Mouse (Mus musculus) heart, embryonic 16.5 days (tissue): Measurements from ENCODE around the gene Utp15. TPM values are rescaled to one million over a fixed set of nuclear protein-coding genes. Genes with fewer than 3 reads are reported as not detected.

Experiments
- ATAC-seq: fragments of 200-750 bp; cut with Nextera tagmentation; replicated peaks from 2 replicates; pipeline ENCODE4 v1.8.0; 2017; ENCODE audit warnings: moderate number of reproducible peaks; ENCODE audit not compliant: insufficient read depth, low FRiP score; ENCODE audit errors: extremely low read depth
- H3K27ac ChIP-seq: fragments of 300-500 bp; sonication (generic); 2 replicates; pipeline ENCODE4 v1.5.1; 2014; ENCODE audit warnings: mild to moderate bottlenecking, low read length, control low read depth, moderate library complexity
- H3K27me3 ChIP-seq: fragments of 300-500 bp; sonication (generic); 2 replicates; pipeline ENCODE4 v1.6.1; 2014; ENCODE audit warnings: low read length, mixed read lengths; ENCODE audit not compliant: control insufficient read depth, insufficient read depth
- H3K36me3 ChIP-seq: fragments of 300-500 bp; sonication (generic); 2 replicates; pipeline ENCODE4 v1.6.1; 2014; ENCODE audit not compliant: control insufficient read depth, insufficient read depth
- H3K4me1 ChIP-seq: fragments of 300-500 bp; sonication (generic); 2 replicates; pipeline ENCODE4 v1.6.1; 2014; ENCODE audit warnings: low read length, mixed read lengths; ENCODE audit not compliant: control insufficient read depth, insufficient read depth
- H3K4me2 ChIP-seq: fragments of 300-500 bp; sonication (generic); 2 replicates; pipeline ENCODE4 v1.6.1; 2014; ENCODE audit warnings: low read depth, mild to moderate bottlenecking, control low read depth, low read length
- H3K4me3 ChIP-seq: fragments of 300-500 bp; sonication (generic); 2 replicates; pipeline ENCODE4 v1.5.1; 2014; ENCODE audit warnings: mild to moderate bottlenecking, control low read depth, low read length
- H3K9ac ChIP-seq: fragments of 300-500 bp; sonication (generic); 2 replicates; pipeline ENCODE4 v1.6.1; 2014; ENCODE audit warnings: low read length, control low read depth
- H3K9me3 ChIP-seq: fragments of 300-500 bp; sonication (generic); replicated peaks from 2 replicates; pipeline ENCODE4 v1.6.1; 2016; ENCODE audit warnings: low read length; ENCODE audit not compliant: control insufficient read depth
- WGBS: fragments of 180-500 bp; shearing (Covaris S2); extraction: QIAGEN DNeasy Blood & Tissue Kit; methylation state at CpG from one replicate; pipeline ENCODE4 v1.1.7; 2014; 5-methylcytosine and 5-hydroxymethylcytosine counted together
- polyA plus RNA-seq: library from polyadenylated mRNA; unstranded; fragments of >200 nt; fragmentation: Nextera tagmentation; extraction: Ambion mirVana; gene quantifications from 2 replicates; pipeline ENCODE4 v1.2.1, GENCODE M21; 2015

Utp15 gene
- polyA plus RNA-seq, 1 experiment from 2014 or later = 17.2 TPM

DNA sequence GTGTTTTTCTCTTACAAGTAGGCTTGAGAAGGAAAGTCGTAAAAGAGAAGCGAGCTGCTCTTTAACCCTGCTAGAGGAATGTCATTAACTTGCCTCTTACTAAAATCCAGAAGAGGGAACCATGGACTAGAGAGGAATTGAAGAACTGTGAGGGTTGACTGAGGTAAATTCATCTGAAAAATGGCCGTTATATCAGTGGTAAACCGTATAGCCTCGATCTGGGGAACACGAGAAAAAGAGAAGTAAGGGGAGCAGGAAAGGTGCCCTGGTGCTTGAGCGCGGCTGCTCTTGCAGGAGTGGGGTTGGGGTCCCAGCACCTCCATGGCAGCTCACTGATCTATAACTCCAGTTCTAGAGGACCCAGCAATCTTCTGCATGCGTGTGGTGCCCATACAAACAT is 11.2 kb upstream of the Utp15 start:
- no peak for ATAC-seq

DNA sequence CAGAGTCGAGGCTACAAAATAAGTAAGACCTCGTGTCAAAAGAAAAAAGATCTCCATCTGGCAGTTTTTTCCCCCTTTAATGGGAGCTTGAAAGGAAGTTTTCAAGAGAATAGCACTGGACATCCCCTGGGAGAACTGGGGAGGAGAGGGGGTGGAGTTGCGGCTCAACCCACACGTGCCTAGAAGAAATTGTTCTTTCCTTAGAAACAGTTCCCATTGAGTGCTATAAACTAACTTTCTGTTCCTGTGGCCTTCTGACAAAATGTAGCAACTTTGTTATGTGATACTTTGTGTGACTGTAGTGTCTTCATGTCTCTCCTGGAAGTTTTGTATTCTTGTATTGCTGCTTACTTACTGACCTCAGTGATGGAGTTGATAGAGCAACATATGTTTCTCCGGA is 1.3 kb upstream of the Utp15 start:
- Histone ChIP-seq H3K27me3 (no peaks in the 10 kb centered on the region), H3K4me2 (peak overlapping the region; percentile 72)

More for the DNA sequence above, 11.2 kb upstream of the Utp15 start:
- Histone ChIP-seq H3K4me3 (no peak overlapping the region), H3K27ac (no peak overlapping the region), H3K9me3 (no peaks in the 10 kb centered on the region), H3K4me2 (no peak overlapping the region), H3K4me1 (peaks cover 3% of the 10 kb centered on the region), H3K9ac (no peak overlapping the region), H3K36me3 (peaks cover 27% of the 10 kb centered on the region), H3K27me3 (no peaks in the 10 kb centered on the region)
- WGBS = 93% methylated on average over 9 of the region's 9 CpGs

DNA sequence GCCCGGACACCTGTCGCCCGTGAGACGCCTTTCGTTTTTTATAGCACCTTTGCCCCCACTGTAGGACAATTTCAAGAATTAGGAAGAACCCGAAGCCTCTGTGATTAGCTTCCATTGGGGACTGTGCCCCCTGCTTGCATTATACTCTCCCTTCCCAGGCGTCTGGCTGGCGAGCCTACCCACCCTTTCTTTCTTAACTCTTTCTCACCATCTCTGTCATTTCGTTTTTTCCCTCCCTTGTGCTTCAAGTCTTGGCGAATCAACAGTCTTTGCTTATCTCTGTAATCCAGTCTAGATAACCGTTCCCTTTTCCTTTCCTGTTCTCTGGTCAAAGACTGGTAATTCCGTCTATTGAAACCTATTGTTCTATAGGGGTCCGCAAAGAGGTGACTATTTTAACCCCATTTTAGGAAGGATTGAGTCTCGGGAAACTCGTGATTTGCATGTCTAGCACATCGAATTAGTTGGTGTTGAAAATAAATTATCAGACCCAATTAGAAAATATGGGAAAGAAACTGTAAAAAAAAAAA is 682 bp upstream of the Utp15 start:
- Histone ChIP-seq H3K36me3 (peaks cover 4% of the 10 kb centered on the region), H3K4me1 (peaks cover 18% of the 10 kb centered on the region), H3K27me3 (no peaks in the 10 kb centered on the region), H3K27ac (peak overlapping the region; percentile 95), H3K9ac (peak overlapping the region; percentile 94), H3K4me2 (peak overlapping the region; percentile 72), H3K4me3 (peak overlapping the region; percentile 95), H3K9me3 (no peaks in the 10 kb centered on the region)
- peak; percentile 32; the same call in 1 of the 2 replicates for ATAC-seq
- under 1% methylated on average over 16 of the region's 16 CpGs for WGBS

More for the DNA sequence above, 1.3 kb upstream of the Utp15 start:
- no peak for ATAC-seq
- Histone ChIP-seq H3K27ac (no peak overlapping the region; the same call in 1 of the 2 replicates), H3K4me1 (peaks cover 18% of the 10 kb centered on the region), H3K36me3 (peaks cover 10% of the 10 kb centered on the region), H3K9me3 (no peaks in the 10 kb centered on the region), H3K4me3 (peak overlapping the region; percentile 95), H3K9ac (peak overlapping the region; percentile 94)
- 28% methylated on average over 5 of the region's 5 CpGs for WGBS

DNA sequence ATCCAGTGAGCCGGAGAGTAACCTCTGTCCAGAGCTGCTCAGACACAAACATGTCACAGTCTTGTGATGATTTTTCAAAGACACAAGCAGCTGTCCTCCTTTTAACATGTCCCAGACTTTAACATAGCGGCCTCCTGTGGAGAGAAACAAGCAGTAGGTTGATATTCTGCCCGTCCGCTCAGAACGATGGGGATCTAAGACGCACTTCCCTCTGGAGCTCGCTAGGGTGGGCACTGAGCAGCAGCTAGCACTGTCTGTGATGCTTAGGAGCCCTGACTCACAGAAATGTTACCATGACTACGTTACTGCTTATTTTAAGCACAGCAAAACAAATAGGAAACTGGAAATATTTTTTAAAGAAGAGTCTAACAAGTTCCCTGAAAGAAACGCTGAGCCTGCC is 7.9 kb downstream of the Utp15 start:
- no peaks in the 10 kb centered on the region for H3K27me3 ChIP-seq
- no peaks in the 10 kb centered on the region for H3K4me1 ChIP-seq
- no peak for ATAC-seq
- H3K27ac ChIP-seq = no peak overlapping the region
- peaks cover 59% of the 10 kb centered on the region for H3K36me3 ChIP-seq
- H3K9ac ChIP-seq = no peak overlapping the region
- 71% methylated on average over 9 of the region's 9 CpGs for WGBS
- H3K9me3 ChIP-seq = no peaks in the 10 kb centered on the region
- H3K4me3 ChIP-seq = no peak overlapping the region
- no peak overlapping the region for H3K4me2 ChIP-seq

DNA sequence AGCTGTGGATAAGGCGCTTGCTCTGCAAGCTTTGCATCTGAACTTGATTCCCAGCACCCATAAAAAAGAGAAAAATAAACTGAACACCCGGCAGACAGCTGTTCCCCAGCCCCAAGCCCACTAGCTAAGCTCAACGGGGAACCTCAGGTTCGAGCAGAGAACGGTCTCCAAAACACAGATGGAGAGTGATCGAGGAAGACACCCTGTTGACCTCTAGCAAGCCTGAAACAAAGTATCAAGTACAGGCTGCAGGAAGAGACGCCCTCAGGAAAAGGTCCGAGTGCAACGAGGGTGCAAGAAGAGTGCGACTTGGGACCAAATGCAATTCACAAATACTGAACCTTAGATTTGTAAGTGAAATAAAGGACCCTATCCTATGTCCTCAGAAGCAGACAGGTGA is 13.2 kb downstream of the Utp15 start:
- H3K9me3 ChIP-seq = no peaks in the 10 kb centered on the region
- WGBS = 89% methylated on average over 10 of the region's 10 CpGs
- H3K27me3 ChIP-seq = no peaks in the 10 kb centered on the region
- no peak for ATAC-seq
- H3K9ac ChIP-seq = no peak overlapping the region
- H3K4me1 ChIP-seq = no peaks in the 10 kb centered on the region
- no peak overlapping the region for H3K27ac ChIP-seq
- H3K4me2 ChIP-seq = no peak overlapping the region
- H3K4me3 ChIP-seq = no peak overlapping the region
- peaks cover 54% of the 10 kb centered on the region for H3K36me3 ChIP-seq

DNA sequence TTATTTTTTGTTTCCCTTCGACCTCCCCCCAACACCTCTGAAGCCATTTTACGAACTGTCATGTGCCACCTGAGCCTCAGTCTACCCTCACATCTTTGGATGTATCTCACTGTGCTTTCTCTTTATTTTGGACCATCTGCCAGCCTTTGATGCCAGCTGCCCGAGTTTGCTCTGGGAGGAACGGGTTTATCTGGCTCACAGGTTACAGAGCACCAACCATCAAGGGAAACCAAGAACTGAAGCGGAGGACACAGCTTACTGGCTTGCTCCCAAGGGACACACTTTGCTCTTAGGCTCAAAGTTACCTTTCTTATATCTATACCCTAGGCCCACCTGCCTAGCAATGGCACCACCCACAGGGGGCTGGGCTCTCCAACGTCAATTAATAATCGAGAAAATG is 17.5 kb downstream of the Utp15 start:
- no peak overlapping the region for H3K27ac ChIP-seq
- WGBS = 69% methylated on average over 7 of the region's 7 CpGs
- H3K9ac ChIP-seq = no peak overlapping the region
- no peaks in the 10 kb centered on the region for H3K9me3 ChIP-seq
- ATAC-seq = no peak
- no peaks in the 10 kb centered on the region for H3K27me3 ChIP-seq
- H3K4me2 ChIP-seq = no peak overlapping the region
- H3K4me3 ChIP-seq = no peak overlapping the region
- peaks cover 22% of the 10 kb centered on the region for H3K36me3 ChIP-seq
- H3K4me1 ChIP-seq = no peaks in the 10 kb centered on the region

DNA sequence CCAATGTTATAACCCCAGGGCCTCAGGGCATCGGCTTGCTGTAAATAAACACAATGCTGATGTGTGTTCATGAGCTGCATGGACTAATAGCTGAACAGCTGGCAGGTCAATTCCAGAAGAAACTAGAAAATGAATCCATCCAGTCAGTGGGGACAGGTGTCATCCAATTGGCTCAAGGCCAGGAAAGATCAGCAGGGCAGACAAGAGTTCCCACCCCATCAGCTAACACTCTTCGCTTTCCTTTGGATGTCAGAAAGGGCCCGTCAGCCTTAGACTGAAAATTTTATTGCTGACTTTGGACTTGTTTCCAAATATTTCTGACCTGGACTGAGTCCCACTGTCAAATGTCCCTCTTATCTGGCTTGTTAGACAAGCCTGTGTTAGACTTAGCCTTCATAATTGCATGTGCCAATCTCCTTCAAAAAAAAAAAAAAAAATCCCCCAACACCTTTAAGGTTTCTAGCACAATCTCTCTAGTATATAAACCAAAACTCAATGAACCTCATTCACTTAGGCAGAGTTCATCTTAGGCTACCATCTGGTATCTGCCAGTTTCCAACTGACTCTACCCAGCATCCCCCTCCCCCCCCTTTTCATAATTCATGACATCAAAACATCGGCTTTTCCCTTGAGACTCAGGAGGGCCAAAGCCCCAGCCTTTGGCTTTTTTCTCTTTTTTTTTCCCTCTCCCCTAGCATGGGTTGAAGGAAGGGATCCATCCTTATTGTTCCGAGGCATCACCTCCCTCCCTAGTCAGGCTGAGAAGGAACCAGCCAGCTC is 18.1 kb downstream of the Utp15 start:
- H3K9me3 ChIP-seq = no peaks in the 10 kb centered on the region

DNA sequence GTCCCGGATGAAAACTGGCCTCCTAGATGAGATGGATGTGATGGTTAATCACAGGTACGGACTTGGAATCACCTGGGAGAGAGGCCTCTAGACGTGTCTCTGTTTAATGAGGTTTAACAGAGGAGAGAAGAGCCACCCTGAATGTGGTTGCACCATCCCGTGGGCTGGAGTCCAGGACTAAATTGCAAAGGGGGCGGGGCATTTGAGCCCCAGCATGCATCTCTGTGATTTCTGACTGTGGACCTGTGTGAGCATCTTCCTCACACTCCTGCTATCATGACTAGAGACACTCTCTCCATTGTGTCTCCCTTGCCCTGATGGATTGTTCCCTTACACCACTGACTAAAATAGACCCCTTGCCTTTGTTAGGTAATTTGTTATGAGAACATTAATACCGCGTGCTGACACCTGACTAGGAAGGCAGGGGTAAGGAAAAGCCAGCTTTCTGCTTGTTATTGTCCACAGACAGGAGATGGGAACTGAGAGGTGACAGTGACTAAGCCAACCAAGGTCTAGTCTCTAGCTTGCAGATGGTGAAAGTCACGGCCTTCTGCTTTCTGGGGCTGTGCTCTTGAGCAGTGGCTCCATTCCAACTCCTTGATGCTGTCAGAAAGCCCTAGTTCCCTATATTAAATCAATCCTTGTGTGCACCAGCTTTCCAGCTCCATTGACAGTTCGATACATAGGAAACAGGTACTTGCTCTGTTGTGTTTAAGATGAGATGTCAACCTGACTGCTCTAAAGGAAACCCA is 21.1 kb downstream of the Utp15 start:
- Histone ChIP-seq H3K4me3 (no peak overlapping the region), H3K36me3 (no peaks in the 10 kb centered on the region), H3K27me3 (no peaks in the 10 kb centered on the region), H3K9me3 (no peaks in the 10 kb centered on the region), H3K27ac (no peak overlapping the region), H3K4me1 (no peaks in the 10 kb centered on the region), H3K4me2 (no peak overlapping the region), H3K9ac (no peak overlapping the region)
- 56% methylated on average over 9 of the region's 9 CpGs for WGBS
- no peak for ATAC-seq

More for the DNA sequence above, 18.1 kb downstream of the Utp15 start:
- no peak overlapping the region for H3K9ac ChIP-seq
- 60% methylated on average over 5 of the region's 5 CpGs for WGBS
- peaks cover 16% of the 10 kb centered on the region; the same call in 1 of the 2 replicates for H3K36me3 ChIP-seq
- no peaks in the 10 kb centered on the region for H3K27me3 ChIP-seq
- no peak overlapping the region for H3K27ac ChIP-seq
- no peaks in the 10 kb centered on the region for H3K4me1 ChIP-seq
- H3K4me2 ChIP-seq = no peak overlapping the region
- no peak for ATAC-seq
- H3K4me3 ChIP-seq = no peak overlapping the region
